Mouse (Mus musculus) cortical plate, adult 2 months (tissue): ENCODE measurements around the gene Hoxd8. TPM values are rescaled to one million over a fixed set of nuclear protein-coding genes. Genes with fewer than 3 reads are reported as not detected.

ENCODE experiments used
- H3K27ac ChIP-seq: fragments of 200-500 bp; 2 replicates; pipeline ENCODE4 v1.5.1; 2012; ENCODE audit warnings: low read length, control low read depth, inconsistent platforms; ENCODE audit not compliant: insufficient read depth
- H3K4me1 ChIP-seq: fragments of 200-500 bp; 2 replicates; pipeline ENCODE4 v1.6.1; 2011; ENCODE audit warnings: low read length; ENCODE audit not compliant: control insufficient read depth, insufficient read depth
- H3K4me3 ChIP-seq: fragments of 200-500 bp; 2 replicates; pipeline ENCODE4 v1.5.1; 2011; ENCODE audit warnings: mild to moderate bottlenecking, low read length, control low read depth; ENCODE audit not compliant: insufficient read depth
- CTCF ChIP-seq: fragments of 200-500 bp; IDR thresholded peaks from 2 replicates; pipeline ENCODE4 v1.5.1; 2011; ENCODE audit warnings: mild to moderate bottlenecking, control low read depth, low read length; ENCODE audit not compliant: insufficient read depth; ENCODE audit errors: extremely low read depth
- POLR2A ChIP-seq: fragments of 200-500 bp; IDR thresholded peaks from 2 replicates; pipeline ENCODE4 v1.6.1; 2011; ENCODE audit warnings: mild to moderate bottlenecking, low read length, control low read depth; ENCODE audit not compliant: insufficient read depth; ENCODE audit errors: extremely low read depth
- polyA plus RNA-seq: library from polyadenylated mRNA; depleted of rRNA; stranded (reverse); fragments of >200 nt; gene quantifications from 2 replicates; pipeline ENCODE4 v1.2.3, GENCODE M21; 2012

Hoxd8 gene
- polyA plus RNA-seq, 1 experiment = not detected

GRCm38 (mm10) chr2:74704999-74705466, 618 bp downstream of the Hoxd8 start:
- Histone ChIP-seq H3K4me1 (no peaks in the 10 kb centered on the region), H3K27ac (no peak overlapping the region), H3K4me3 (no peak overlapping the region)
- TF ChIP-seq CTCF (no peak), POLR2A (no peak)

GRCm38 (mm10) chr2:74705467-74706089, 1.2 kb downstream of the Hoxd8 start:
- H3K4me3 ChIP-seq = no peak overlapping the region
- TF ChIP-seq POLR2A = no peak
- TF ChIP-seq CTCF = no peak
- no peak overlapping the region for H3K27ac ChIP-seq
- H3K4me1 ChIP-seq = no peaks in the 10 kb centered on the region

- TF ChIP-seq CTCF (no peak), POLR2A (no peak)
These were observed 2.1 kb downstream of the Hoxd8 start for GRCm38 (mm10) chr2:74706393-74706960.

GRCm38 (mm10) chr2:74707599-74707998, 3.2 kb downstream of the Hoxd8 start:
- no peak overlapping the region for H3K4me3 ChIP-seq
- H3K4me1 ChIP-seq = no peaks in the 10 kb centered on the region
- TF ChIP-seq CTCF = no peak
- no peak for TF ChIP-seq POLR2A
- no peak overlapping the region for H3K27ac ChIP-seq

More at GRCm38 (mm10) chr2:74706393-74706960, 2.1 kb downstream of the Hoxd8 start:
- Histone ChIP-seq H3K4me1 (no peaks in the 10 kb centered on the region), H3K4me3 (no peak overlapping the region), H3K27ac (no peak overlapping the region)

- H3K4me1 ChIP-seq = no peaks in the 10 kb centered on the region
- no peak overlapping the region for H3K27ac ChIP-seq
- H3K4me3 ChIP-seq = no peak overlapping the region
- TF ChIP-seq CTCF (no peak), POLR2A (no peak)
These were observed 4.3 kb downstream of the Hoxd8 start for GRCm38 (mm10) chr2:74708676-74709075.

GRCm38 (mm10) chr2:74709465-74710419, 5.3 kb downstream of the Hoxd8 start:
- Histone ChIP-seq H3K27ac (no peak overlapping the region), H3K4me3 (no peak overlapping the region), H3K4me1 (no peaks in the 10 kb centered on the region)
- TF ChIP-seq POLR2A (no peak), CTCF (no peak)

GRCm38 (mm10) chr2:74710929-74711543, 6.6 kb downstream of the Hoxd8 start:
- H3K27ac ChIP-seq = no peak overlapping the region
- no peaks in the 10 kb centered on the region for H3K4me1 ChIP-seq
- no peak for TF ChIP-seq POLR2A
- TF ChIP-seq CTCF = no peak
- H3K4me3 ChIP-seq = no peak overlapping the region

GRCm38 (mm10) chr2:74711721-74712621, 7.6 kb downstream of the Hoxd8 start, which contains the start of the genes Hoxd3 and Hoxd4:
Hoxd3 (plus strand) TSS chr2:74711927.
Hoxd4 (plus strand) TSS chr2:74711929.
- TF ChIP-seq POLR2A (no peak), CTCF (no peak)
- H3K4me1 ChIP-seq = no peaks in the 10 kb centered on the region
- no peak within 1 kb of the TSS for H3K27ac ChIP-seq
- H3K4me3 ChIP-seq = no peak within 1 kb of the TSS
